Mouse (Mus musculus) kidney, adult 8-10 months (tissue): ENCODE results near the gene Steap2.
A peak's percentile ranks its signal among the peaks of the same experiment; 100 is the strongest.

Source experiments
- DNase-seq, 2 experiments: peaks; one replicate each; pipeline ENCODE4 v3.0.0; 2022

The Steap2 gene

GRCm38 (mm10) chr5:5664371-5664926 is 29.9 kb downstream of the Steap2 start:
- no peak for DNase-seq

- peak; percentile 54 to 68 for DNase-seq
Observed at GRCm38 (mm10) chr5:5663655-5664370, 30.6 kb downstream of the Steap2 start, which contains the start of gene Cfap69. Gene Cfap69 (minus strand): TSS chr5:5664239.

- DNase-seq, result no peak
Observed at GRCm38 (mm10) chr5:5663057-5663456, 31.3 kb downstream of the Steap2 start.

GRCm38 (mm10) chr5:5658680-5659079 is 35.7 kb downstream of the Steap2 start:
- no peak for DNase-seq

GRCm38 (mm10) chr5:5657932-5658331 is 36.4 kb downstream of the Steap2 start:
- DNase-seq, result no peak

GRCm38 (mm10) chr5:5648817-5649569 is 45.4 kb downstream of the Steap2 start:
- no peak for DNase-seq

- peak in 1 of 2 experiments; percentile 6 for DNase-seq
Observed at GRCm38 (mm10) chr5:5646173-5646572, 48.2 kb downstream of the Steap2 start.

- no peak for DNase-seq
Observed at GRCm38 (mm10) chr5:5638496-5638895, 55.9 kb downstream of the Steap2 start.

GRCm38 (mm10) chr5:5625491-5625890 is 68.9 kb downstream of the Steap2 start:
- no peak for DNase-seq

- DNase-seq, result no peak
Observed at GRCm38 (mm10) chr5:5618329-5618728, 76.0 kb downstream of the Steap2 start.
